Mouse (Mus musculus) ES-E14 (cell line): ENCODE data around the gene Aco1. TPM values are rescaled to one million over a fixed set of nuclear protein-coding genes. Genes with fewer than 3 reads are reported as not detected.
A peak's percentile ranks its signal among the peaks of the same experiment; 100 is the strongest.

Experiments
- DNase-seq: peaks from one replicate; pipeline ENCODE4 v3.0.0-alpha.2; 2013; ENCODE audit warnings: low read depth, low spot score
- H3K27ac ChIP-seq: 2 replicates; pipeline ENCODE4 v1.5.1; 2012; ENCODE audit warnings: low read depth, mild to moderate bottlenecking, low read length, moderate library complexity, mixed read lengths; ENCODE audit not compliant: poor library complexity, insufficient read depth, severe bottlenecking
- H3K36me3 ChIP-seq: 2 replicates; pipeline ENCODE4 v1.6.1; 2012; ENCODE audit warnings: mild to moderate bottlenecking, low read length, moderate library complexity, mixed read lengths; ENCODE audit not compliant: control insufficient read depth, poor library complexity, insufficient read depth, severe bottlenecking
- H3K4me1 ChIP-seq, 2 experiments: fragments of 150-350 bp in 1 of 2; sonication (generic) in 1 of 2; 2 replicates each; pipeline ENCODE4 v1.6.1; 2012; ENCODE audit warnings: low read length in 2 of 2, mild to moderate bottlenecking in 1 of 2, mixed read lengths in 1 of 2; ENCODE audit not compliant: control insufficient read depth in 2 of 2, insufficient read depth in 2 of 2, poor library complexity in 1 of 2
- H3K4me3 ChIP-seq, 2 experiments: fragments of 150-350 bp in 1 of 2; sonication (generic) in 1 of 2; 2 replicates each; pipeline ENCODE4 v1.5.1; 2012; ENCODE audit warnings: low read length in 2 of 2, low read depth in 1 of 2, mild to moderate bottlenecking in 1 of 2, mixed read lengths in 1 of 2; ENCODE audit not compliant: insufficient read depth in 1 of 2, poor library complexity in 1 of 2, severe bottlenecking in 1 of 2
- H3K9ac ChIP-seq: 2 replicates; pipeline ENCODE4 v1.6.1; 2012; ENCODE audit warnings: low read depth, mild to moderate bottlenecking, low read length, mixed read lengths; ENCODE audit not compliant: poor library complexity, insufficient read depth, severe bottlenecking
- H3K9me3 ChIP-seq: fragments of 150-350 bp; sonication (generic); 2 replicates; pipeline ENCODE4 v1.6.1; 2012; ENCODE audit warnings: low read depth, mild to moderate bottlenecking, low read length; ENCODE audit not compliant: control insufficient read depth, insufficient read depth
- CHD2 ChIP-seq: IDR thresholded peaks from 2 replicates; pipeline ENCODE4 v1.6.1; 2014; ENCODE audit warnings: mild to moderate bottlenecking, low read depth, low read length, inconsistent platforms
- HCFC1 ChIP-seq: IDR thresholded peaks from 2 replicates; pipeline ENCODE4 v1.6.1; 2012; ENCODE audit warnings: low read length, inconsistent platforms, borderline replicate concordance; ENCODE audit not compliant: insufficient read depth
- MAFK ChIP-seq: IDR thresholded peaks from 2 replicates; pipeline ENCODE4 v1.6.1; 2014; ENCODE audit warnings: mild to moderate bottlenecking, low read depth, low read length, inconsistent platforms; ENCODE audit not compliant: insufficient read depth
- ZC3H11A ChIP-seq: IDR thresholded peaks from 2 replicates; pipeline ENCODE4 v1.6.1; 2012; ENCODE audit warnings: low read depth, mild to moderate bottlenecking, inconsistent platforms, low read length, borderline replicate concordance
- ZNF384 ChIP-seq: IDR thresholded peaks from 2 replicates; pipeline ENCODE4 v1.6.1; 2012; ENCODE audit warnings: low read depth, low read length, inconsistent platforms
- in situ Hi-C, 2 experiments: fragments of 600-800 bp; cut with MboI; formaldehyde crosslinking; loops; one replicate each; pipeline ENCODE4 v1.15.1; 2025; ENCODE audit warnings: low sequenced_read_pairs in 2 of 2, inconsistent platforms in 1 of 2; ENCODE audit not compliant: unreplicated experiment in 2 of 2
- total RNA-seq: library from RNA; depleted of rRNA; stranded (reverse); fragments of 300-350 nt; gene quantifications from 2 replicates; pipeline ENCODE4 v1.2.3, GENCODE M21; 2012; rRNA removed

Aco1 gene
- total RNA-seq = 23.9 and 29.0 TPM in 2 replicates

DNA sequence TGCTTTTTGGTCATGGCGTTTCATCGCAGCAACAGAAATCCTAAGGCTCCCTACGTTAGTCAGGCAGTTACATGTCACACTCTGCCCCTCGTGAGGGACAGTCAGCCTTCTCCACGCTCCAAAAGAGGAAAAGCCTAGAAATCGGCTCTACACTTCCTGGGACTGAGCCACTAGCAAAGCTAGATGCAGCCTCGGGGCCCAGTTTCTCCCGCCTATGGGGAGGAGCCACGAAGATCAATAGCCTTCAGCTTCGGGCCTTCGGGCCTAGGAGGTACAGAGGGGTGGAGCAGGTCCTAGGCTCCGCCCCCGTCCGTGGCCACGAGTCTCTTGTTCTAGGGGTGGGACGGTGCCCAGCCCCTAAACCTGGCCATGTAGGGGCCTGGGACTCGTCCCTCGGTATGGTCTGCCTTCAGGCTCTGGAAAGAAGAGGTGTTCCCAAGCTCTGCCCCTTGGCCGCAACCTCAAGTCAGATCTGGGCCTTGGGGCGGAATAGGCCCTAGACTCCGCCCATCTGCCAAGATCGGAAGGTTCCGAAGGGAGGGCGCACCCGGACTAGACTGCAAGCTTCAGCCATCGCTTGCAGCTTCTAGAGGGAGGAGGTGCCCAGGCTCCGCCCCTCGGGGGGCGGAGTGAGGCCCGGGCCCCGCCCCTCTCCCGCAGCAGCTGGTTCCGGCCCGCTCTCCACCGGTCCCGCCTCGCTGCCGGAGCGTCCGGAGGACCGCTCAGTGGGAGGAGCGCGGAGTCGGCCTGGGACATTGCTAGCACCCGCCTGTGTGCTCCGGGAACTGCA lies at the start of gene Aco1:
Gene Aco1 (plus strand): TSS at position 339 of the 790 bp plus-strand sequence.
- Histone ChIP-seq H3K9me3 (no peaks in the 10 kb centered on the region), H3K27ac (peak within 1 kb of the TSS; percentile 73), H3K36me3 (no peaks in the 10 kb centered on the region), H3K4me1 (peaks cover 0 to 6% of the 10 kb centered on the region in 2 experiments; a peak in 1 of 4 replicates), H3K4me3 (peak within 1 kb of the TSS; percentile 95 to 97), H3K9ac (peak within 1 kb of the TSS; percentile 90)
- in situ Hi-C loops = loop anchor here (25.0 kb wide), 1 partner anchor 544 kb away; no protein-coding TSS in a partner anchor
- peak; percentile 96 for DNase-seq
- TF ChIP-seq ZNF384 (no peak), HCFC1 (0 out of 2 replicates have a peak, but pooled peaks have one; percentile 35)

DNA sequence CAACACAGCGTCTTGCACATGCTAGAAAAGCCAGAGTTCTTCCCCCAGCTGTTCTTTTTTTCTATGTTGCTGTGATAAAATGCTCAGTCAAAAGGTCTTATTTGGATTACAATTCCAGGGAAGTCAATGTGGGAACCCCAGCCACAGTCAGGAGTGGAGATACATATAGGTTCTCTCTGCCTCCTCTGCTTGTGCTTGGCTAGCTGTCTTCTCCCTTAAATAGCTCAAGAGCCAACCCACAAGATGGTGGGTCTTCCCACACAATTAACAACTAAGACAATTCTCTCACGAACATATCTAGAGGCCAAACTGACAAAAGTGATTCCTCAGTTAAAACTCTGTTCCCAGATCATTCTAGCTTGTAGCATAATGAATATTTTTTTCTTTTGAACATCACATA lies 47.9 kb upstream of the Aco1 start:
- TF ChIP-seq HCFC1 (no peak), ZNF384 (no peak), MAFK (no peak), ZC3H11A (no peak), CHD2 (no peak)
- Histone ChIP-seq H3K9me3 (no peaks in the 10 kb centered on the region), H3K4me3 (no peak overlapping the region), H3K4me1 (no peaks in the 10 kb centered on the region), H3K9ac (no peak overlapping the region), H3K27ac (no peak overlapping the region), H3K36me3 (no peaks in the 10 kb centered on the region)
- no peak for DNase-seq
- in situ Hi-C loops = no loop called here

DNA sequence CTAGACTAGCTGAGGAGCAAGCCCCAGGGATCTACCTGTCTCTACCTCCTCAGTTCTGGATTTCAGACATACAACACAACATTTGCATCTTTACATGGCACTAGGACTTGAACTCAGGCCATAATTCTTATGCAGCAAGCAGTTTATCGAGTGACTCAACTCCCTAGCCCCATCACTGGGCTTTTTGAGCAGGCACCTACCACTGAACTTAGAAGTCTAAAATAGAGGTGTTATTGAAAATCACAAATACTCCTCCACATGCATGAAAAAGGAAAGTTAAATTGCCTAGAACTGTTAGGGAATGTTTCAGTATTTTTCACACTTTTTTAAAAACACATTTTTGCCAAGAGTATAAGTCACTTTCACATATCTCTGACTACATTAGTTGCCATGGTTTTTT lies 39.9 kb upstream of the Aco1 start:
- in situ Hi-C loops = no loop called here
- TF ChIP-seq MAFK (no peak), HCFC1 (no peak), ZNF384 (no peak), CHD2 (no peak), ZC3H11A (no peak)

DNA sequence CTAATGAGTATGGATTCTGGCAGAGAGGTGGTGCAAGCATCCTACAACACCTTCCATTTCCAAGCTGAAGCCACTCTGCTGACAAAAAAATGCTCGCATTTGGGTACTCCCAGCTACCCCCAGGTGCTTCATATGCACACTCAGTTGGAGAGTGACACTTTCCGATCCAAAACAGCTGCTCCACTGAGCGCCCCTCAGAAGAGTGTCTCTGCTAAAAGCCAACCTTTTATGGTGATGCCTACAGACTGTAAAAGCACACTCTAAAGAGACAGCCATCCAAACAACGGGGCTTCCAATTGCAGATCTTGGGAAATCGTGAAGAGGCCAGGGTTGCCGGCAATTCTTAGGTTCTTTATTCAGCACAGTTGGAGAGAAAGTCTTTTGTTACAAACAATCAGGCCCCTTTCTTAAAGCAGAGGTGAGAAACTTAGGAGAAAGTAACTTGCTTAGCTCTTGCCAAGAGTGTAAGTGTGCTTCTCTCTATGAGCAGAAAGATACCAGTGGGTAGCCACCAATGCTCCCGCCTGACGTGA lies 36.8 kb upstream of the Aco1 start:
- DNase-seq = peak; percentile 38
- TF ChIP-seq ZNF384 (no peak), HCFC1 (no peak), ZC3H11A (no peak)
- in situ Hi-C loops = no loop called here
- no peaks in the 10 kb centered on the region for H3K36me3 ChIP-seq
- no peak overlapping the region for H3K4me3 ChIP-seq
- H3K4me1 ChIP-seq = no peaks in the 10 kb centered on the region; a peak in 1 of 4 replicates
- H3K27ac ChIP-seq = no peak overlapping the region
- no peak overlapping the region for H3K9ac ChIP-seq
- H3K9me3 ChIP-seq = no peaks in the 10 kb centered on the region

More for the DNA sequence above, 39.9 kb upstream of the Aco1 start:
- no peak overlapping the region for H3K9ac ChIP-seq
- H3K9me3 ChIP-seq = no peaks in the 10 kb centered on the region
- DNase-seq = no peak
- no peak overlapping the region for H3K4me3 ChIP-seq
- H3K27ac ChIP-seq = no peak overlapping the region
- H3K36me3 ChIP-seq = no peaks in the 10 kb centered on the region
- H3K4me1 ChIP-seq = no peaks in the 10 kb centered on the region; a peak in 1 of 4 replicates

DNA sequence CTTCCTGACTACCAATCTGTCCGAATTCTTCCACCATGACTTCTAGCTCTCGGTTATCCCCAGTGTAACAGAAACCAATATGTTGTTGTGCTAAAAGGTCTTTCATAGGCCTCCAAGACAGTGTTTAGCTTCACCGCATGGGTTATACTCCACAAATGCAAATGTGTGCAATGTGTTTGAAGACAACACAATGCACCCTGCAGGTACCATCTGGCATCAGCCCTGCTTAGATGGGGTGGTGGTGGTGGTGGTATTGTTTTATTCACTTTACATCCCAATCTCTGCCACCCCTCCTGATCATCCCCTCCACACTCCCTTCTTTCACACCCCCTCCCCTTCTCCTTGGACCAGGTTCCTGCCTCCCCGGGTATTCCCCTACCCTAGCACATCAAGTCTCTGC lies 34.9 kb upstream of the Aco1 start:
- Histone ChIP-seq H3K36me3 (no peaks in the 10 kb centered on the region), H3K9ac (no peak overlapping the region), H3K9me3 (no peaks in the 10 kb centered on the region), H3K4me1 (no peaks in the 10 kb centered on the region; a peak in 1 of 4 replicates), H3K27ac (no peak overlapping the region), H3K4me3 (no peak overlapping the region)
- in situ Hi-C loops = no loop called here
- no peak for DNase-seq
- TF ChIP-seq MAFK = no peak
- TF ChIP-seq CHD2 = no peak
- TF ChIP-seq ZNF384 = no peak
